Mouse (Mus musculus) cerebellum, adult 11 months (tissue): ENCODE data around the gene Scnn1a.
"Not testable (repeated sequence)": the region's sequence is repeated elsewhere in the genome, so short reads cannot be mapped to it uniquely, and the experiment has no call there.

Experiments used
- DNase-seq: peaks from one replicate; pipeline ENCODE4 v3.0.0; 2022

Scnn1a gene

GRCm38 (mm10) chr6:125320323-125320722 is at the start of gene Scnn1a:
TSS of gene Scnn1a (plus strand) at chr6:125320659.
- DNase-seq, result no peak

- peak; percentile 91 for DNase-seq
Observed at GRCm38 (mm10) chr6:125271455-125272227, 48.8 kb upstream of the Scnn1a start.

GRCm38 (mm10) chr6:125272228-125272785 is 48.2 kb upstream of the Scnn1a start:
- no peak for DNase-seq

- no peak for DNase-seq
Observed at GRCm38 (mm10) chr6:125274841-125275563, 45.5 kb upstream of the Scnn1a start.

- DNase-seq, result no peak
Observed at GRCm38 (mm10) chr6:125279729-125280128, 40.7 kb upstream of the Scnn1a start.

GRCm38 (mm10) chr6:125282721-125283120 is 37.7 kb upstream of the Scnn1a start:
- not testable (repeated sequence) for DNase-seq

- no peak for DNase-seq
Observed at GRCm38 (mm10) chr6:125284250-125284649, 36.2 kb upstream of the Scnn1a start.

GRCm38 (mm10) chr6:125284751-125285150 is 35.7 kb upstream of the Scnn1a start:
- no peak for DNase-seq

GRCm38 (mm10) chr6:125285890-125286289 is 34.6 kb upstream of the Scnn1a start, which contains the start of gene Tuba3a:
TSS of gene Tuba3a (minus strand) at chr6:125286042.
- DNase-seq, result no peak

- no peak for DNase-seq
Observed at GRCm38 (mm10) chr6:125286944-125287343, 33.5 kb upstream of the Scnn1a start.

GRCm38 (mm10) chr6:125288730-125289129 is 31.7 kb upstream of the Scnn1a start:
- DNase-seq, result no peak

GRCm38 (mm10) chr6:125291329-125291728 is 29.1 kb upstream of the Scnn1a start:
- DNase-seq, result no peak

GRCm38 (mm10) chr6:125292256-125292655 is 28.2 kb upstream of the Scnn1a start:
- DNase-seq, result no peak

GRCm38 (mm10) chr6:125294049-125294448 is 26.4 kb upstream of the Scnn1a start:
- no peak for DNase-seq

- DNase-seq, result no peak
Observed at GRCm38 (mm10) chr6:125297149-125297820, 23.2 kb upstream of the Scnn1a start.

GRCm38 (mm10) chr6:125300982-125301381 is 19.5 kb upstream of the Scnn1a start:
- no peak for DNase-seq

- DNase-seq, result no peak
Observed at GRCm38 (mm10) chr6:125302231-125302982, 18.1 kb upstream of the Scnn1a start.

- DNase-seq, result no peak
Observed at GRCm38 (mm10) chr6:125303242-125303641, 17.2 kb upstream of the Scnn1a start.

- DNase-seq, result not testable (repeated sequence)
Observed at GRCm38 (mm10) chr6:125304408-125304807, 16.1 kb upstream of the Scnn1a start.

GRCm38 (mm10) chr6:125305465-125305864 is 15.0 kb upstream of the Scnn1a start:
- DNase-seq, result no peak

- DNase-seq, result no peak
Observed at GRCm38 (mm10) chr6:125307091-125307490, 13.4 kb upstream of the Scnn1a start.

GRCm38 (mm10) chr6:125308921-125309320 is 11.5 kb upstream of the Scnn1a start:
- DNase-seq, result no peak
